Mouse (Mus musculus) embryonic stem cell, embryonic (primary cell): ENCODE data around the gene Opn1sw.

Experiments
- CTCF ChIA-PET, 4 experiments: fragments of 300-600 bp in 2 of 4; fragments of 350-600 bp in 2 of 4; sonication (Branson Sonifier 250); formaldehyde crosslinking; loops; one replicate each; lab custom pipeline; 2022; ENCODE audit warnings: inconsistent platforms in 2 of 4; lab: Charles Lee
- POLR2A ChIA-PET, 4 experiments: fragments of 300-600 bp in 2 of 4; fragments of 350-600 bp in 2 of 4; sonication (Branson Sonifier 250); formaldehyde crosslinking; loops; one replicate each; lab custom pipeline; 2022; ENCODE audit warnings: antibody characterized with exemption in 4 of 4, inconsistent platforms in 1 of 4; lab: Charles Lee

Opn1sw gene

GRCm38 (mm10) chr6:29388052-29388518 is at the start of gene Opn1sw:
Gene Opn1sw, minus strand, starts transcription at chr6:29388468.
- POLR2A ChIA-PET: interaction anchor here in 3 of 4 experiments (0.5 to 3.4 kb wide), 32 partner anchors 8 to 938 kb away, joined by 3 to 17 read pairs (median 4); partner anchors contain the start of genes Calu (in 3 of the 3), Ccdc136 (in 2 of the 3), Hilpda (in 1 of the 3) and Irf5 (in 1 of the 3)
- CTCF ChIA-PET: interaction anchor here in 3 of 4 experiments (0.5 to 1.1 kb wide), 14 partner anchors 24 to 451 kb away, joined by 3 to 7 read pairs (median 4); partner anchors contain the start of gene Calu (in 2 of the 3)

GRCm38 (mm10) chr6:29436461-29436934 is 48.2 kb upstream of the Opn1sw start:
- ChIA-PET POLR2A (interaction anchor here in 3 of 4 experiments (0.6 to 6.6 kb wide), 17 partner anchors 8 to 318 kb away, joined by 3 to 36 read pairs (median 4); partner anchors contain the start of genes Calu (in 1 of the 3), Irf5 (in 1 of the 3), Opn1sw (in 1 of the 3) and Tnpo3 (in 1 of the 3)), CTCF (interaction anchor here (0.5 to 1.2 kb wide), 6 partner anchors 8 to 321 kb away, joined by 3 to 5 read pairs (median 4); no protein-coding TSS in a partner anchor)

- ChIA-PET POLR2A (interaction anchor here in 3 of 4 experiments (0.6 to 6.6 kb wide), 22 partner anchors 9 to 317 kb away, joined by 3 to 36 read pairs (median 3); partner anchors contain the start of genes Atp6v1f (in 1 of the 3), Calu (in 1 of the 3), Ccdc136 (in 1 of the 3) and Irf5 (in 1 of the 3)), CTCF (interaction anchor here in 3 of 4 experiments (0.6 to 1.3 kb wide), 6 partner anchors 8 to 81 kb away, joined by 3 to 5 read pairs (median 4); no protein-coding TSS in a partner anchor)
These were observed 47.7 kb upstream of the Opn1sw start for GRCm38 (mm10) chr6:29435940-29436451.

- POLR2A ChIA-PET: interaction anchor here in 3 of 4 experiments (0.5 to 6.6 kb wide), 21 partner anchors 11 to 317 kb away, joined by 3 to 36 read pairs (median 4); partner anchors contain the start of genes Calu (in 2 of the 3), Atp6v1f (in 1 of the 3), Ccdc136 (in 1 of the 3) and Opn1sw (in 1 of the 3)
- CTCF ChIA-PET: interaction anchor here (0.5 to 1.4 kb wide), 15 partner anchors 9 to 237 kb away, joined by 3 to 5 read pairs (median 4); no protein-coding TSS in a partner anchor
These were observed 46.8 kb upstream of the Opn1sw start for GRCm38 (mm10) chr6:29434911-29435691.

- ChIA-PET CTCF (interaction anchor here (0.5 to 1.4 kb wide), 13 partner anchors 10 to 1857 kb away, joined by 3 to 7 read pairs (median 4); partner anchors contain the start of gene Ccdc136 (in 1 of the 4)), POLR2A (interaction anchor here (0.5 to 6.6 kb wide), 17 partner anchors 10 to 130 kb away, joined by 3 to 36 read pairs (median 4); partner anchors contain the start of genes Calu (in 2 of the 4), Atp6v1f (in 1 of the 4) and Opn1sw (in 1 of the 4))
These were observed 45.8 kb upstream of the Opn1sw start for GRCm38 (mm10) chr6:29433804-29434795.

- ChIA-PET CTCF (interaction anchor here in 2 of 4 experiments (0.6 to 1.4 kb wide), 3 partner anchors 21 to 96 kb away, joined by 3 to 6 read pairs (median 5); partner anchors contain the start of gene Ccdc136 (in 1 of the 2)), POLR2A (interaction anchor here (0.5 to 6.6 kb wide), 13 partner anchors 14 to 103 kb away, joined by 3 to 36 read pairs (median 5); partner anchors contain the start of genes Calu (in 2 of the 4) and Opn1sw (in 1 of the 4))
These were observed 45.0 kb upstream of the Opn1sw start, which contains the start of gene Flnc for GRCm38 (mm10) chr6:29433038-29433803. Gene Flnc, plus strand, starts transcription at chr6:29433256.

- ChIA-PET CTCF (interaction anchor here in 2 of 4 experiments (0.6 to 1.4 kb wide), 3 partner anchors 20 to 97 kb away, joined by 3 to 6 read pairs (median 5); partner anchors contain the start of gene Ccdc136 (in 1 of the 2)), POLR2A (interaction anchor here in 1 of 4 experiments (0.6 to 6.6 kb wide), 2 partner anchors 17 to 191 kb away, joined by 3 to 36 read pairs; no protein-coding TSS in a partner anchor)
These were observed 44.4 kb upstream of the Opn1sw start for GRCm38 (mm10) chr6:29432676-29433037.

GRCm38 (mm10) chr6:29432156-29432555 is 43.9 kb upstream of the Opn1sw start:
- ChIA-PET CTCF (interaction anchor here in 1 of 4 experiments (0.6 to 1.2 kb wide), 2 partner anchors 20 to 747 kb away, joined by 3 to 4 read pairs; no protein-coding TSS in a partner anchor), POLR2A (interaction anchor here in 1 of 4 experiments (0.6 to 6.6 kb wide), 2 partner anchors 18 to 191 kb away, joined by 3 to 36 read pairs; no protein-coding TSS in a partner anchor)

GRCm38 (mm10) chr6:29431473-29431872 is 43.2 kb upstream of the Opn1sw start:
- POLR2A ChIA-PET: interaction anchor here in 3 of 4 experiments (0.5 to 6.6 kb wide), 8 partner anchors 18 to 310 kb away, joined by 3 to 36 read pairs (median 3); partner anchors contain the start of gene Irf5 (in 1 of the 3)
- CTCF ChIA-PET: interaction anchor here in 2 of 4 experiments (0.6 to 1.7 kb wide), 3 partner anchors 28 to 1139 kb away, joined by 3 to 6 read pairs (median 4); no protein-coding TSS in a partner anchor

- CTCF ChIA-PET: interaction anchor here in 2 of 4 experiments (0.6 to 1.7 kb wide), 4 partner anchors 28 to 1140 kb away, joined by 3 to 6 read pairs (median 4); no protein-coding TSS in a partner anchor
These were observed 42.6 kb upstream of the Opn1sw start for GRCm38 (mm10) chr6:29430681-29431420.

GRCm38 (mm10) chr6:29428171-29428570 is 39.9 kb upstream of the Opn1sw start:
- POLR2A ChIA-PET: interaction anchor here in 1 of 4 experiments (0.7 kb wide), 1 partner anchor 21 kb away, joined by 3 read pairs; no protein-coding TSS in a partner anchor

More at GRCm38 (mm10) chr6:29430681-29431420, 42.6 kb upstream of the Opn1sw start:
- POLR2A ChIA-PET: interaction anchor here (0.6 to 6.6 kb wide), 10 partner anchors 9 to 125 kb away, joined by 3 to 36 read pairs (median 3); partner anchors contain the start of gene Irf5 (in 1 of the 4)

GRCm38 (mm10) chr6:29426331-29426730 is 38.1 kb upstream of the Opn1sw start:
- ChIA-PET CTCF (interaction anchor here in 1 of 4 experiments (0.6 kb wide), 1 partner anchor 397 kb away, joined by 3 read pairs; no protein-coding TSS in a partner anchor), POLR2A (no interaction called here)

More at GRCm38 (mm10) chr6:29428171-29428570, 39.9 kb upstream of the Opn1sw start:
- CTCF ChIA-PET: interaction anchor here in 2 of 4 experiments (0.7 to 1.0 kb wide), 2 partner anchors 25 kb away, joined by 3 to 4 read pairs; no protein-coding TSS in a partner anchor

- CTCF ChIA-PET: interaction anchor here in 1 of 4 experiments (0.7 to 0.9 kb wide), 2 partner anchors 17 to 60 kb away, joined by 3 read pairs; no protein-coding TSS in a partner anchor
- POLR2A ChIA-PET: no interaction called here
These were observed 36.9 kb upstream of the Opn1sw start for GRCm38 (mm10) chr6:29425118-29425517.

GRCm38 (mm10) chr6:29420596-29420995 is 32.3 kb upstream of the Opn1sw start:
- POLR2A ChIA-PET: interaction anchor here in 1 of 4 experiments (1.9 kb wide), 1 partner anchor 14 kb away, joined by 7 read pairs; no protein-coding TSS in a partner anchor
- CTCF ChIA-PET: interaction anchor here in 1 of 4 experiments (1.2 kb wide), 1 partner anchor 18 kb away, joined by 3 read pairs; no protein-coding TSS in a partner anchor
